9 mouse cellular contexts compared by ENCODE assay signal in genomic region chr13:112810751-112811150, GRCm38 (mm10). TPM values are rescaled to one million over a fixed set of nuclear protein-coding genes. Genes with fewer than 3 reads are reported as not detected.
A peak's percentile ranks its signal among the peaks of the same experiment; 100 is the strongest.
DNase-seq lines count a peak whose midpoint lies in the region; ATAC-seq lines count a peak whose summit lies in the region.
"Had no signal": no experiment of that assay in that cellular context is flagged by ENCODE, and none has a peak within 500 bp of the region (broad histone marks: within the 10 kb centered on the region; RNA-seq: fewer than 3 reads in every experiment).

No protein-coding gene starts in this region.

- H3K4me1 ChIP-seq in heart, embryonic 13.5 days, result peaks cover 31% of the 10 kb centered on the region
- peaks cover 15% of the 10 kb centered on the region for H3K4me1 ChIP-seq in heart, embryonic 10.5 days
- H3K4me1 ChIP-seq in heart, embryonic 14.5 days (ENCODE audit: control insufficient read depth in 2 of 2, insufficient read depth in 2 of 2, low read length in 2 of 2), result peaks cover 2 to 27% of the 10 kb centered on the region in 2 experiments; a peak in 3 of 4 replicates

- no peak overlapping the region for H3K4me3 ChIP-seq in heart, embryonic 13.5 days
- H3K4me3 ChIP-seq in heart, embryonic 10.5 days, result no peak overlapping the region
- no peak overlapping the region for H3K4me3 ChIP-seq in heart, embryonic 14.5 days (ENCODE audit: control insufficient read depth in 1 of 2, insufficient read depth in 1 of 2, low read depth in 1 of 2, low read length in 2 of 2)

- WGBS in heart, embryonic 13.5 days, result 40% methylated on average over 9 of the region's 9 CpGs
- 43% methylated on average over 9 of the region's 9 CpGs for WGBS in heart, embryonic 10.5 days
- 48% methylated on average over 9 of the region's 9 CpGs for WGBS in heart, embryonic 14.5 days

- peaks cover 22% of the 10 kb centered on the region for H3K36me3 ChIP-seq in heart, embryonic 13.5 days
- H3K36me3 ChIP-seq in heart, embryonic 10.5 days, result peaks cover 14% of the 10 kb centered on the region
- H3K36me3 ChIP-seq in heart, embryonic 14.5 days (ENCODE audit: control insufficient read depth, insufficient read depth, low read length), result peaks cover 13% of the 10 kb centered on the region

- no peak for DNase-seq in heart, embryonic 10.5 days (ENCODE audit: low spot score)
- DNase-seq in lung, postnatal 36 days, result peak; percentile 52
- DNase-seq in lung, postnatal 14 days, result no peak
- DNase-seq in yolk sac, embryonic 10.5 days (ENCODE audit: low spot score), result peak; percentile 28
- no peak for DNase-seq in cerebellum, adult 11-12 months

- no peaks in the 10 kb centered on the region for H3K27me3 ChIP-seq in heart, embryonic 13.5 days (replicated peaks)
- H3K27me3 ChIP-seq in heart, embryonic 10.5 days (ENCODE audit: insufficient read depth, poor library complexity, severe bottlenecking), result no peaks in the 10 kb centered on the region
- no peaks in the 10 kb centered on the region for H3K27me3 ChIP-seq in heart, embryonic 14.5 days (ENCODE audit: control insufficient read depth, insufficient read depth, low read length)

- H3K9me3 ChIP-seq in heart, embryonic 13.5 days, result no peaks in the 10 kb centered on the region
- H3K9me3 ChIP-seq in heart, embryonic 10.5 days, result no peaks in the 10 kb centered on the region
- no peaks in the 10 kb centered on the region for H3K9me3 ChIP-seq in heart, embryonic 14.5 days (ENCODE audit: control insufficient read depth, low read length)

- no peak for ATAC-seq in heart, embryonic 13.5 days (ENCODE audit: extremely low read depth, insufficient number of reproducible peaks, low FRiP score, low TSS enrichment)
- ATAC-seq in heart, embryonic 14.5 days (ENCODE audit: insufficient number of reproducible peaks, insufficient read depth, low FRiP score, low read depth), result no peak
- ATAC-seq: intestine, postnatal 0 days; midbrain, embryonic 16.5 days had no signal

- H3K27ac ChIP-seq in heart, embryonic 13.5 days (replicated peaks), result no peak overlapping the region
- no peak overlapping the region for H3K27ac ChIP-seq in heart, embryonic 10.5 days
- no peak overlapping the region for H3K27ac ChIP-seq in heart, embryonic 14.5 days (replicated peaks in 1 of 2; ENCODE audit: control insufficient read depth in 1 of 2, insufficient read depth in 1 of 2, low read depth in 2 of 2, low read length in 2 of 2)

- H3K9ac ChIP-seq in heart, embryonic 13.5 days, result peak overlapping the region; percentile 42
- H3K9ac ChIP-seq in heart, embryonic 14.5 days (ENCODE audit: low read length), result no peak overlapping the region

- peak overlapping the region; percentile 32 for H3K4me2 ChIP-seq in heart, embryonic 13.5 days
- peak overlapping the region; percentile 40; the same call in 1 of the 2 replicates for H3K4me2 ChIP-seq in heart, embryonic 14.5 days (ENCODE audit: low read length)

RNA-seq across cellular contexts. Expression of gene Plpp1, which starts 10.2 kb away (rescaled TPM):
- 49.9 and 54.1 TPM in 2 replicates for polyA plus RNA-seq in heart, embryonic 13.5 days (2015; fragmentation: Nextera tagmentation; extraction: Ambion mirVana)
- 39.6 and 41.3 TPM in 2 replicates for polyA plus RNA-seq in heart, embryonic 10.5 days (2016; fragmentation: Nextera tagmentation; extraction: Ambion mirVana)
- polyA plus RNA-seq in heart, embryonic 14.5 days (2014; fragmentation: Nextera tagmentation; extraction: Ambion mirVana), result 45.2 and 56.6 TPM in 2 replicates

Comparison
In these comparisons a context has a peak if more than half of its experiments do, and no peak if none do; other contexts are left out.
1. DNase-seq: peak in lung, postnatal 36 days (single experiment) and yolk sac, embryonic 10.5 days (single experiment); none in heart, embryonic 10.5 days (single experiment), lung, postnatal 14 days (single experiment) and cerebellum, adult 11-12 months (single experiment).